Mouse (Mus musculus): ENCODE results near the gene Hsd17b12.

- TF ChIP-seq CTCF (IDR thresholded peaks at IDR 0.05; ENCODE audit: control insufficient read depth, insufficient read depth, insufficient replicate concordance, low read depth, low read length) (no peak), POLR2A (IDR thresholded peaks at IDR 0.05; ENCODE audit: control insufficient read depth, low read depth, low read length) (no peak)
Observed at GRCm38 (mm10) chr2:94024637-94025036, 133.1 kb downstream of the Hsd17b12 start.

Measured in testis, adult 2 months (tissue).